Mouse (Mus musculus): ENCODE measurements around the gene Sart1.
"Not testable (repeated sequence)": the region's sequence is repeated elsewhere in the genome, so short reads cannot be mapped to it uniquely, and the experiment has no call there.

The Sart1 gene

GRCm38 (mm10) chr19:5413840-5414239 lies 25.3 kb upstream of the Sart1 start:
- DNase-seq, result no peak

DNA sequence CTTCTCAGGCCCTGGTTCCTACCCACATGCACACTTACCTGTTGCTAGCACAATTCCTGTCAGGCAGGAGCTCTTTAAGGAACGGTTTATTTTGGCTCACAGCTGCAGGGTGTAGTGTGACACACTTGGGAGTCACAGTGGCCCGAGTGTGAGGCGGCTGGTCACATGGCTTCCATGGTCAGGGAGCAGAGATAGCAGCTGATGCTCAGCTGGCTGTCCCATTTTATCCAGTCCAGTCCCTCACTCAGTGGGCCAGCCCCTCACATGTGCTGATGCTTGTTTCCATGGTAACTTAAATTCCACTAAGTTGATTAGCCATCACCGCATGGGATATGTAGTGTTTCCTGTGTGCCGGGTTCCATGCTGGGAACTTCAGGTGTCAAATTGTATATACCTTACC lies 23.5 kb upstream of the Sart1 start:
- DNase-seq, result no peak

- no peak for DNase-seq
These were observed 22.1 kb upstream of the Sart1 start for GRCm38 (mm10) chr19:5410641-5411040.

DNA sequence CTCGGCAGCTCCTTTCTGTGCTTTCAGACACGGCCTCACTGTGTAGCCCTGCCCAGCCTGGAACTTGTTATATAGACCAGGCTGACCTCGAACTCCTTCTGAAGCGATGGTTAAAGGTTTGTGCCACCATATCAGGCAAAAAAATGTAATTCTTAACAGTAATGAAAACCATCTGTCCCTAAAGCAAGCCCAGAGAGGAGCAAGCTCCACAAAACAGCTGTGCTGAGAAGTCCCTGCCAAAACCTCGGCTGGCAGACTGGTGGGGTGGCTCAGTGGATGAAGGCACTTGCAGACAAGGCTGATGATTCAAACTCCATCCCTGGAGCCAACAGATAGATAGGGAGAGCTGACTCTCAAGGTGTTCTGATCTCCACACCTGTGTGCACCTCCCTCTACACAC lies 20.6 kb upstream of the Sart1 start:
- no peak for DNase-seq

DNA sequence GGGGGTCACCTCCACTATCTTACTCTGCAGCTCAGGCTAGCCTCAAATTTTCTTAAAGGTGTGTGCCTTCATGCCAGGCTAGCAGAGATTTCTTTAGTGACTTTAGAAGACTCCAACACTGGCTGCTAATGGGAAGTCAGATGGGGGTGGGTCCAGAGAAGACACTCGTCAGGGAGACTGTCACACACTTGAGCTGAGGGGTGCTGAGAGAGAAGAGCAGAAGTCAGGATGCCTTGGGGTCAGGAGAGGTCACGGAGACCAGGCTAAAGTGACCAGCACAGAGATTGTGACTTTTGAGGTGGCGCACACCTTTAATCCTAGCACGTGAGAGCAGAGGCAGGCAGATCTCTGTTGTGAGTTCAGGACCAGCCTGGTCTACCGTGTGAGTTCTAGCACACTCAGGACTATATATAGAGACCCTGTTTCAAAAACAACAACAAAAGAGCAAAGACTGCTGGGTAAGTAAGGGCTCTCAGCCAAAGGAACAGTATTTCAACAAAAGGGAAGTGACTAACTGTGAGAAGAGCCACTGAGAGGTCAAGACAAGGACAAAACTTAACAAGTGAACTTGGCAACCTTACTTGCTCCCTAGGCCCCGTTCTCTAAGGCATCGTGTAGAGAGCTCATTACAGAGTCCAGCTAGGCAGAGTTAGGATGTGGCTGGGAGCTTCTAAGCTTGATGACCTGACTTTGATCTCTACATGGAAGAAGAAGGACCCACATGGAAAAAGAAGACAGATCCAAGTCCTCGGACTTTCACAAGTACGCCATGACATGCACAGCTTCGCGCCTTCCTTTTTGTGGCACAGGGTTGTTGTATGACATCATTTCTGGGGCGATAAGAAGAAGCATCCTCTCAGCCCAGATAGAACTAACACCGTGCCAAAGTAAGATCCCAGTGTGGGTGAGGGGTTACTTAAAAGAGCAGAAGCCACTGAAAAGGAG lies 19.8 kb upstream of the Sart1 start:
- DNase-seq, result no peak

DNA sequence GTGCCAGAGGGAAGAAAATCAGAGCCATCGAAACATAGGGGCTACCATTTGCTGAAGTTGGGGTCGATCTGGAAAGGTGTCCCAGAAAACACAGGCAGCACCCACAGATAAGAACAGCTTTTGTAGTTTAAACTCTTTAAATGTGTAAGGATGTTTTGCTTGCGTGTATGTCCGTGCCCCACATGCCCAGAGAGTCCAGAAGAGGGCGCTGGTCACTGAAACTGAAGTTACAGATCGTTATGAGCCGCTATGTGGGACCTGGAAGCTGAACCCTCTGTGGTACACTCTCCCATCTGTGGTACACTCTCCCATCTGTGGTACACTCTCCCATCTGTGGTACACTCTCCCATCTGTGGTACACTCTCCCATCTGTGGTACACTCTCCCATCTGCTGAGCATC lies 18.6 kb upstream of the Sart1 start:
- DNase-seq, result peak; percentile 81

- peak; percentile 49 for DNase-seq
These were observed 18.1 kb upstream of the Sart1 start for GRCm38 (mm10) chr19:5406531-5407126.

GRCm38 (mm10) chr19:5405924-5406323 lies 17.4 kb upstream of the Sart1 start:
- no peak for DNase-seq

- DNase-seq, result no peak
These were observed 13.8 kb upstream of the Sart1 start, which contains the start of gene Tsga10ip for GRCm38 (mm10) chr19:5402293-5402692. Gene Tsga10ip (minus strand): TSS chr19:5402526.

GRCm38 (mm10) chr19:5401073-5401472 lies 12.6 kb upstream of the Sart1 start:
- DNase-seq, result not testable (repeated sequence)

- no peak for DNase-seq
These were observed 6.9 kb upstream of the Sart1 start for GRCm38 (mm10) chr19:5395371-5395770.

- DNase-seq, result no peak
These were observed 5.7 kb upstream of the Sart1 start for GRCm38 (mm10) chr19:5394168-5394567.

GRCm38 (mm10) chr19:5392892-5393291 lies 4.4 kb upstream of the Sart1 start:
- no peak for DNase-seq

GRCm38 (mm10) chr19:5390416-5390815 lies 1.9 kb upstream of the Sart1 start:
- DNase-seq, result no peak

- peak; percentile 29 for DNase-seq
These were observed 1.1 kb upstream of the Sart1 start for GRCm38 (mm10) chr19:5389647-5390046.

GRCm38 (mm10) chr19:5388011-5388441 lies 477 bp downstream of the Sart1 start:
- DNase-seq, result peak; percentile 60

DNA sequence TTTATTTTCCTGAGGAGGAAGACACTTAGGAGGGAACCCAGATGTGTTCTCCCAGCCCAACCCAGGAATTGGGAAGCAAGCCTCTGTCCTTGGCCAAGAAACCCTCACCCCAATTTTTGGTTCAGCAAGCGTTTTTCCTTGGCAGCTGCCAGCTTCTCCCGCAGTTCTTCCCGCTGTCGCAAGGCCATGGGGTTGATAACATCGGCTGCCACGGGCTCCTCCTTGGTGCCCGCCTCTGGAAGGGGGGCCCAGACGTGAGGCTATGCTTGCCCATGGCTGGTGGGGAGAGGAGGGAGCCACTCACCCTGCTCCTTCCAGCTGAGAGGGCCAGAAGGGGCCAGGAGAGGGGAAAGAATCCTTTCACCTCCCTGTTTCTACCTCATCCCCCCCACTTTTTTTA lies 3.8 kb downstream of the Sart1 start:
- no peak for DNase-seq

DNA sequence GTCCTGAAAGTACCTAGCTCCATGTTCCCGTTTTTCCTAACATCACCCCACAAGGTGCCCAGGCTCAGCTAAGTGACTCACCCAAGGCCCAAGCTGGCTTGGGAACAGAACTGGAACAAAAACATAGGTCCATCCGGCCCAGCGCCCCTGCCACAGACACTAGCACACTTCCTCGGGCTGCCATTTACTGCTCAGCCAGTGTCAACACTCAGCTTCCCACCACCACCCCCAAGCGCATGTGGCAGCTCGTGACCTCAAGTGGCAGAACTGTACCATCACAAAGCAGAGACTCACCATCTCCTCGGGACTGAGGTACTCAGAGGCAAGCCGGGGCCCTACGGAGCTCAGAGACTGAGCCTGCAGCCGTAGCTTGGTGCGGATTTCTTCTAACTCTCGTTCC lies 5.2 kb downstream of the Sart1 start:
- no peak for DNase-seq

- no peak for DNase-seq
These were observed 11.1 kb downstream of the Sart1 start for GRCm38 (mm10) chr19:5377446-5377845.

DNA sequence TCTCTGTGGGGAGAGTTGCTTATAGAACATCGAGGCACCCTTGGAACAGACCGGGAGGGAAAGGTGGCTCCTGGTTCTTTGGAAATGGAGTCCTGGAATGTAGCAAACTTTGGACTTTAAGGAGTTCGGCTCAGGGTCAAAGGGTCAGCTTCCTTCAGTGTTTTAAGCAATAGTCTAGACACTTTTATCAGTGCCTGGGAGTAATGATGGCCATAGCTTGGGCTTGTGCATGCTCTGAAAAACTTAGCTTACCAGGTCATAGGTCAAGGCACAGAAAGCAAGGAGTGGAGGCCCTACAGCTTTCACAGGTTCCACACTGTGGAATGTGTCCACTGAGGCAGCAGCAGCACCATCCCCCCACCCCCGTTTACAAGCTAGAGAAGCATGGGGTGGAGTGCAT lies 13.8 kb downstream of the Sart1 start:
- no peak for DNase-seq

DNA sequence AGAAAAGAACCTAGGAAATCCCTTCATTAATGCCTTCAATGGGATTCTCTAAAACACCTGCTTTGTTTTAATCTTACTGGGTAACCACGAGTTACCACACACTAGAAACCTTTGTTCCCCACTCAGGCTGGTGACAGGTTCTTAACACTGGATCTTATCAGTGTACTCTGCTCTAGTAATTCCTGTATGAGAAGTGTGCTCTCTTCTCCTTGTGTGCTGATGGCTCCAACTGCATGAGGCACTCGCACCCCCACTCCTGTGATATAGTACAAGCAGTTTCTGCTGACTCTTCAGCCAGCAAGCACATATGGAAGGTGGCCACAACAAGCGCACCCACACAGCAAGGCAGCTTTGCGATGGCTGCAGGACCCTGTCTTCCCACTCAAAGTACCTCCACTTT lies 14.3 kb downstream of the Sart1 start:
- no peak for DNase-seq

DNA sequence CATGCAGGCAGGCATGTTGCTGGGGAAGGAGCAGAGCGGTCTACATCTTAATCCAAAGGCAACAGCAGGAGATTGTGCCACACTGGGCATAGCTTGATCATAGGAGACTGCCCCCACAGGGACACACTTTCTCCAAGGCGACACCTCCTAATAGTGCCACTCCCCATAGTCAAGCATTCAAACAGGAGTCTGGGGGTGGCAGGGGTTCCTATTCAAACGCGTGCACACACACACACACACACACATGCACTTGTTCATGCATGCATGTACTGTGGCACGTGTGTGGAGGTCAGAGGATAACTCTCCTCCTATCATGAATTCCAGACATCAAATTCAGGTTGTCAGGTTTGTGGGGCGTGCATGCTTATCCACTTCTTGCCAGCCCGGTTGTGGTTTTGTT lies 15.8 kb downstream of the Sart1 start:
- no peak for DNase-seq

DNA sequence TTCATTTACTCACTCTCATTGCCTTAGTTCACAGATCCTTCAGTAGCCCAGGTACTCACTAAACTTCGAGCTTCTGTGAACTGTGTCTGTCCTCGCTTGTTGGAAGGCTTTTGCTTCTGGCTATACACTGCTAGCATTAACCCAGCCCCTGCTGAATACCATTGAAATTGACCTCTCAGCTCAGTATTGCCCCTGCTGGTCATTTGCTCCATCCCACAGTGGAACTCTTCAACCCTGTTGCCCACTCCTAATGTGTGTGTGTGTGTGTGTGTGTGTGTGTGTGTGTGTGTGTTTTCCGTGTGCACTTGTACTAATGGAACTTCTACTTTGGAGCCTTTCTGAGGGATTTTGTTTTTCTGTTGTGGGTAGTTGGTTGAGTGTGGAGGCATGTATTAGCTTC lies 17.6 kb downstream of the Sart1 start:
- DNase-seq, result no peak

DNA sequence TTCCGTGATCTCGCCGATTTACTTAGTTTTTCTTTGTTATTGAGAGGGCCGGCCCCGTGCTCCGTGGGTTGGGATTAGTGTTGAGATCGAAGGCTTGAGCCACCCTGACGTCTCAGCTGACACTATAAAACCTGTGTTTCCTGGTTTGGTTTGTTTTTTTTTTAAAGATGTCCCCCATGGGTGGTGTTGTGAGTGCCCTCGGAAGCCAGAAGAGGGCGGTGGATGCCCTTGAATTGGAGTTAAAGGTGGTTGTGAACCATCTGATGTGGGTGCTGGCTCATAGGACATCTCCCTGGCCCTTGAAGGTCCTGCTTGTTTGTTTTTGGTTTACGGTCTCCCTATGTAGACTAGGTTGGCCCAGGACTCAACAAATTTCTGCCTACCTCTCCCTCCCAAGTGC lies 21.0 kb downstream of the Sart1 start:
- DNase-seq, result peak; percentile 23

DNA sequence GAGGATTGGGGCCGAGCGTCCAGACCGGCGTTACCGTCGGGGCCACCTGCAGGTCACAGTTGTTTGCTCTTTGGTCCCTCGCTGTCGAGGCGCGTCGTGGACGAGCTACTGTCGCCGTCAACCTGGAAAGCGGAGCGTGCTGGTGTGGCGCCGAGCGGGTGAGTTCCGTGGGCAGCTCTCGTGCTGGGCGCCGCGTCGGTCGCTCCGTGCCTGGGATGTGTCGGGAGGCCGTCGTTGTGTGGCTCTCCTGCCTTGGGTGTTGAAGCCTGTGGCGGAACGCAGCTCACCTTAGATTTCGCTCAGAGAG lies 21.5 kb downstream of the Sart1 start, which contains the start of gene Banf1:
Gene Banf1 (minus strand): TSS at position 116 of the 307 bp plus-strand sequence.
- no peak for DNase-seq

All from embryo, embryonic 11 days (tissue).